In the genomic region with DNA sequence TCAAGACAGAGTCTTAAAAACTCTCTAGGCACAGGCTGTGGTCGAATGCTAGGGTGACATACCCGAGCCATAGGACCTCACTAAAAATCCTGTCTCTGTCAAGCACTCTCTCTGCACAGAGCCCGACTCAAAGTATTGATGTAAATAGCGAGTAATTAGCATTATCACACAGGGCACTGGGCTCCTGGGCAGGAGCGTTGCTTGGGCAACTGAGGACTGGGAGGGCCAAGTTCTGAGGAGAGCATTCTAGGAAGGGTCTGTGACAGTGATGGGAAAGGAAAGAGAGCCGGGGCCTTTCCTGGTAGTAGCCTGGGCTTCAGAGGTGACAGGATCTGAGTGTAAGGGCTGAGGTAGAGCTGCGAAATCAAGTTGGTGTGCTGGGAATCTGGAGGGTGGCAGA, we compare ENCODE assay signal across 13 mouse cellular contexts. TPM values are rescaled to one million over a fixed set of nuclear protein-coding genes. Genes with fewer than 3 reads are reported as not detected.
DNase-seq lines count a peak whose midpoint lies in the region; ATAC-seq and TF ChIP-seq lines count a peak whose summit lies in the region.
"Had no signal": no experiment of that assay in that cellular context is flagged by ENCODE, and none has a peak within 500 bp of the region (broad histone marks: within the 10 kb centered on the region; RNA-seq: fewer than 3 reads in every experiment).

No protein-coding gene starts in this region.

- peaks cover 48% of the 10 kb centered on the region for H3K4me1 ChIP-seq in lung, embryonic 16.5 days (replicated peaks; ENCODE audit: control insufficient read depth, insufficient read depth, low read length)
- H3K4me1 ChIP-seq in lung, postnatal 0 days (ENCODE audit: insufficient read depth, low read depth, low read length): peaks cover 18% of the 10 kb centered on the region
- H3K4me1 ChIP-seq in forebrain, postnatal 0 days (ENCODE audit: insufficient read depth): peaks cover 22% of the 10 kb centered on the region
- H3K4me1 ChIP-seq in midbrain, embryonic 11.5 days (ENCODE audit: control insufficient read depth, insufficient read depth, low read length): peaks cover 51% of the 10 kb centered on the region
- peaks cover 36% of the 10 kb centered on the region for H3K4me1 ChIP-seq in intestine, embryonic 15.5 days (replicated peaks)

- no peak for DNase-seq in lung, postnatal 0 days (ENCODE audit: low spot score)
- DNase-seq in forebrain, postnatal 0 days: no peak
- DNase-seq in midbrain, embryonic 11.5 days (ENCODE audit: low spot score, missing footprints): peak; percentile 90
- DNase-seq in urinary bladder, adult 2 months (ENCODE audit: low spot score): no peak
- no peak for DNase-seq in heart, postnatal 4 days
- DNase-seq: adrenal gland, postnatal 25 days; kidney, adult 18-20 months; liver, postnatal 0 days had no signal

- peaks cover 20% of the 10 kb centered on the region for H3K27me3 ChIP-seq in lung, embryonic 16.5 days (ENCODE audit: control insufficient read depth, insufficient read depth, low read depth, low read length)
- peaks cover 21% of the 10 kb centered on the region for H3K27me3 ChIP-seq in lung, postnatal 0 days (replicated peaks; ENCODE audit: insufficient read depth, low read length)
- H3K27me3 ChIP-seq in forebrain, postnatal 0 days (ENCODE audit: insufficient read depth, low read length): no peaks in the 10 kb centered on the region
- H3K27me3 ChIP-seq in midbrain, embryonic 11.5 days (ENCODE audit: control insufficient read depth, insufficient read depth, low read length): peaks cover 3% of the 10 kb centered on the region
- peaks cover 30% of the 10 kb centered on the region for H3K27me3 ChIP-seq in intestine, embryonic 15.5 days (replicated peaks)

- WGBS in lung, embryonic 16.5 days: 51% methylated on average over 7 of the region's 7 CpGs
- 58% methylated on average over 7 of the region's 7 CpGs for WGBS in lung, postnatal 0 days
- WGBS in forebrain, postnatal 0 days: 12% methylated on average over 7 of the region's 7 CpGs
- WGBS in midbrain, embryonic 11.5 days: 22% methylated on average over 7 of the region's 7 CpGs
- 63% methylated on average over 7 of the region's 7 CpGs for WGBS in intestine, embryonic 15.5 days

- no peaks in the 10 kb centered on the region for H3K9me3 ChIP-seq in lung, embryonic 16.5 days (ENCODE audit: control insufficient read depth, low read length)
- H3K9me3 ChIP-seq in lung, postnatal 0 days (ENCODE audit: low read length): no peaks in the 10 kb centered on the region
- H3K9me3 ChIP-seq in forebrain, postnatal 0 days (ENCODE audit: low read length): no peaks in the 10 kb centered on the region
- no peaks in the 10 kb centered on the region for H3K9me3 ChIP-seq in midbrain, embryonic 11.5 days (ENCODE audit: control insufficient read depth, low read length)
- H3K9me3 ChIP-seq in intestine, embryonic 15.5 days: no peaks in the 10 kb centered on the region

- H3K36me3 ChIP-seq in lung, embryonic 16.5 days (ENCODE audit: control insufficient read depth, insufficient read depth, low read length): no peaks in the 10 kb centered on the region
- H3K36me3 ChIP-seq in lung, postnatal 0 days (ENCODE audit: insufficient read depth, low read length): no peaks in the 10 kb centered on the region
- H3K36me3 ChIP-seq in forebrain, postnatal 0 days (ENCODE audit: insufficient read depth): peaks cover 4% of the 10 kb centered on the region
- no peaks in the 10 kb centered on the region; the same call in 1 of the 2 replicates for H3K36me3 ChIP-seq in midbrain, embryonic 11.5 days (ENCODE audit: control insufficient read depth, insufficient read depth, low read length)
- H3K36me3 ChIP-seq in intestine, embryonic 15.5 days: no peaks in the 10 kb centered on the region

- no peak overlapping the region for H3K4me3 ChIP-seq in lung, embryonic 16.5 days (ENCODE audit: low read length)
- H3K4me3 ChIP-seq in lung, postnatal 0 days (ENCODE audit: low read depth, low read length): no peak overlapping the region
- H3K4me3 ChIP-seq in forebrain, postnatal 0 days (ENCODE audit: low read depth, low read length): peak overlapping the region; percentile 79
- peak overlapping the region; percentile 9; the same call in 1 of the 2 replicates for H3K4me3 ChIP-seq in midbrain, embryonic 11.5 days (ENCODE audit: low read depth, low read length)
- no peak overlapping the region for H3K4me3 ChIP-seq in intestine, embryonic 15.5 days (replicated peaks)

- H3K27ac ChIP-seq in lung, embryonic 16.5 days (ENCODE audit: low read length): peak overlapping the region; percentile 20; the same call in 1 of the 2 replicates
- H3K27ac ChIP-seq in lung, postnatal 0 days (ENCODE audit: low read length): no peak overlapping the region
- peak overlapping the region; percentile 86 for H3K27ac ChIP-seq in forebrain, postnatal 0 days (ENCODE audit: low read depth, low read length)
- H3K27ac ChIP-seq in midbrain, embryonic 11.5 days (ENCODE audit: low read depth, low read length): peak overlapping the region; percentile 31
- H3K27ac ChIP-seq in intestine, embryonic 15.5 days: no peak overlapping the region

- no peak for TF ChIP-seq CTCF in lung, postnatal 0 days (IDR thresholded peaks at IDR 0.05)
- TF ChIP-seq CTCF in forebrain, postnatal 0 days (IDR thresholded peaks at IDR 0.05; ENCODE audit: low read depth): no peak

- ATAC-seq in lung, embryonic 16.5 days (ENCODE audit: low read depth): no peak
- no peak for ATAC-seq in lung, postnatal 0 days
- no peak for ATAC-seq in forebrain, postnatal 0 days
- no peak for ATAC-seq in midbrain, embryonic 11.5 days (ENCODE audit: low FRiP score)
- no peak for ATAC-seq in intestine, embryonic 15.5 days
- no peak for ATAC-seq in megakaryocyte, adult 5-6 weeks (ENCODE audit: poor library complexity, severe bottlenecking)
- ATAC-seq: liver, postnatal 0 days had no signal

- no peak overlapping the region for H3K9ac ChIP-seq in lung, embryonic 16.5 days (ENCODE audit: low read length)
- H3K9ac ChIP-seq in lung, postnatal 0 days (replicated peaks; ENCODE audit: low read depth): no peak overlapping the region
- H3K9ac ChIP-seq in forebrain, postnatal 0 days: peak overlapping the region; percentile 78
- H3K9ac ChIP-seq in midbrain, embryonic 11.5 days (ENCODE audit: low read length): peak overlapping the region; percentile 29
- H3K9ac ChIP-seq in intestine, embryonic 15.5 days: no peak overlapping the region
- H3K9ac ChIP-seq: liver, postnatal 0 days had no signal

- peak overlapping the region; percentile 99; the same call in 1 of the 2 replicates for H3K4me2 ChIP-seq in lung, embryonic 16.5 days (ENCODE audit: low read depth, low read length)
- no peak overlapping the region for H3K4me2 ChIP-seq in lung, postnatal 0 days (replicated peaks; ENCODE audit: low read depth, low read length)
- H3K4me2 ChIP-seq in forebrain, postnatal 0 days (ENCODE audit: low read depth): peak overlapping the region; percentile 95
- H3K4me2 ChIP-seq in midbrain, embryonic 11.5 days: peak overlapping the region; percentile 73
- no peak overlapping the region for H3K4me2 ChIP-seq in intestine, embryonic 15.5 days (replicated peaks)

- no peak for TF ChIP-seq EP300 in lung, postnatal 0 days (IDR thresholded peaks at IDR 0.05)

RNA-seq across cellular contexts. Expression of gene Dpf1, which starts 2.4 kb away (rescaled TPM):
- polyA plus RNA-seq in lung, embryonic 16.5 days (2015; fragmentation: Nextera tagmentation; extraction: Ambion mirVana): 8.1 and 8.7 TPM in 2 replicates
- 2.0 and 2.5 TPM in 2 replicates for polyA plus RNA-seq in lung, postnatal 0 days (2015; fragmentation: Nextera tagmentation; extraction: Ambion mirVana)
- total RNA-seq in forebrain, postnatal 0 days (2014; rRNA removed): 246 and 291 TPM in 2 replicates
- polyA plus RNA-seq in forebrain, postnatal 0 days (2015; fragmentation: Nextera tagmentation; extraction: Ambion mirVana): 243 and 248 TPM in 2 replicates
- polyA plus RNA-seq in midbrain, embryonic 11.5 days (2014; fragmentation: Nextera tagmentation; extraction: Ambion mirVana): 59.9 and 62.9 TPM in 2 replicates
- polyA plus RNA-seq in urinary bladder, adult 2 months (2012; rRNA removed): 1.3 and 2.8 TPM in 2 replicates
- 1 to 10 TPM; 1.2 to 1.8 TPM for total RNA-seq in heart, postnatal 4 days (2021)
- 6.7 and 6.8 TPM in 2 replicates for polyA plus RNA-seq in intestine, embryonic 15.5 days (2015; fragmentation: Nextera tagmentation; extraction: Ambion mirVana)
- total RNA-seq in megakaryocyte, adult 5-6 weeks (2015): not detected in 2 replicates
- not detected in 2 replicates for total RNA-seq in megakaryocyte, adult 5-6 weeks (2017)

RNA-seq across cellular contexts. Expression of gene Ppp1r14a, which starts 17.0 kb away (rescaled TPM):
- 157 and 162 TPM in 2 replicates for polyA plus RNA-seq in lung, embryonic 16.5 days (2015; fragmentation: Nextera tagmentation; extraction: Ambion mirVana)
- polyA plus RNA-seq in lung, postnatal 0 days (2015; fragmentation: Nextera tagmentation; extraction: Ambion mirVana): 222 and 246 TPM in 2 replicates
- 1.5 and 2.0 TPM in 2 replicates for total RNA-seq in forebrain, postnatal 0 days (2014; rRNA removed)
- 2.3 and 2.8 TPM in 2 replicates for polyA plus RNA-seq in forebrain, postnatal 0 days (2015; fragmentation: Nextera tagmentation; extraction: Ambion mirVana)
- polyA plus RNA-seq in midbrain, embryonic 11.5 days (2014; fragmentation: Nextera tagmentation; extraction: Ambion mirVana): 21.6 and 21.8 TPM in 2 replicates
- polyA plus RNA-seq in urinary bladder, adult 2 months (2012; rRNA removed): 303 and 338 TPM in 2 replicates
- 10 to 100 TPM; 22.8 to 24.7 TPM for total RNA-seq in heart, postnatal 4 days (2021)
- 44.3 and 50.7 TPM in 2 replicates for polyA plus RNA-seq in intestine, embryonic 15.5 days (2015; fragmentation: Nextera tagmentation; extraction: Ambion mirVana)
- total RNA-seq in megakaryocyte, adult 5-6 weeks (2015): not detected in 2 replicates
- total RNA-seq in megakaryocyte, adult 5-6 weeks (2017): not detected in 2 replicates

RNA-seq across cellular contexts. Expression of gene Spint2, which starts 24.4 kb away (rescaled TPM):
- 309 and 317 TPM in 2 replicates for polyA plus RNA-seq in lung, embryonic 16.5 days (2015; fragmentation: Nextera tagmentation; extraction: Ambion mirVana)
- polyA plus RNA-seq in lung, postnatal 0 days (2015; fragmentation: Nextera tagmentation; extraction: Ambion mirVana): 429 and 453 TPM in 2 replicates
- total RNA-seq in forebrain, postnatal 0 days (2014; rRNA removed): 32.3 and 36.7 TPM in 2 replicates
- 94.6 and 127 TPM in 2 replicates for polyA plus RNA-seq in forebrain, postnatal 0 days (2015; fragmentation: Nextera tagmentation; extraction: Ambion mirVana)
- 16.5 and 18.3 TPM in 2 replicates for polyA plus RNA-seq in midbrain, embryonic 11.5 days (2014; fragmentation: Nextera tagmentation; extraction: Ambion mirVana)
- 485 and 505 TPM in 2 replicates for polyA plus RNA-seq in urinary bladder, adult 2 months (2012; rRNA removed)
- total RNA-seq in heart, postnatal 4 days (2021): 10 to 100 TPM; 71.2 to 73.7 TPM
- 633 and 716 TPM in 2 replicates for polyA plus RNA-seq in intestine, embryonic 15.5 days (2015; fragmentation: Nextera tagmentation; extraction: Ambion mirVana)
- 6.1 and 7.3 TPM in 2 replicates for total RNA-seq in megakaryocyte, adult 5-6 weeks (2015)
- total RNA-seq in megakaryocyte, adult 5-6 weeks (2017): 2.6 and 5.3 TPM in 2 replicates

RNA-seq across cellular contexts. Expression of gene 2200002D01Rik, which starts 57.8 kb away (rescaled TPM):
- 21.9 and 32.5 TPM in 2 replicates for polyA plus RNA-seq in lung, embryonic 16.5 days (2015; fragmentation: Nextera tagmentation; extraction: Ambion mirVana)
- polyA plus RNA-seq in lung, postnatal 0 days (2015; fragmentation: Nextera tagmentation; extraction: Ambion mirVana): 123 and 134 TPM in 2 replicates
- total RNA-seq in forebrain, postnatal 0 days (2014; rRNA removed): 0.23 TPM in 1 of 2 replicates, not detected in the other
- polyA plus RNA-seq in forebrain, postnatal 0 days (2015; fragmentation: Nextera tagmentation; extraction: Ambion mirVana): 0.67 and 0.82 TPM in 2 replicates
- polyA plus RNA-seq in midbrain, embryonic 11.5 days (2014; fragmentation: Nextera tagmentation; extraction: Ambion mirVana): 2.4 and 2.7 TPM in 2 replicates
- polyA plus RNA-seq in urinary bladder, adult 2 months (2012; rRNA removed): 144 and 178 TPM in 2 replicates
- total RNA-seq in heart, postnatal 4 days (2021): 1 to 10 TPM; 4.4 to 8.1 TPM
- 178 and 182 TPM in 2 replicates for polyA plus RNA-seq in intestine, embryonic 15.5 days (2015; fragmentation: Nextera tagmentation; extraction: Ambion mirVana)
- not detected in 2 replicates for total RNA-seq in megakaryocyte, adult 5-6 weeks (2015)
- total RNA-seq in megakaryocyte, adult 5-6 weeks (2017): 0.37 and 2.4 TPM in 2 replicates
- total RNA-seq: layer of hippocampus, adult 18-20 months; left cerebral cortex, postnatal 25 days had no signal

Comparison
In these comparisons a context has a peak if more than half of its experiments do, and no peak if none do; other contexts are left out.
1. H3K27ac ChIP-seq: peak in lung, embryonic 16.5 days (single experiment), forebrain, postnatal 0 days (single experiment) and midbrain, embryonic 11.5 days (single experiment); none in lung, postnatal 0 days (single experiment) and intestine, embryonic 15.5 days (single experiment).
2. H3K4me2 ChIP-seq: peak in lung, embryonic 16.5 days (single experiment), forebrain, postnatal 0 days (single experiment) and midbrain, embryonic 11.5 days (single experiment); none in lung, postnatal 0 days (single experiment) and intestine, embryonic 15.5 days (single experiment).
3. H3K4me3 ChIP-seq: peak in forebrain, postnatal 0 days (single experiment) and midbrain, embryonic 11.5 days (single experiment); none in lung, embryonic 16.5 days (single experiment), lung, postnatal 0 days (single experiment) and intestine, embryonic 15.5 days (single experiment).
4. H3K9ac ChIP-seq: peak in forebrain, postnatal 0 days (single experiment) and midbrain, embryonic 11.5 days (single experiment); none in lung, embryonic 16.5 days (single experiment), lung, postnatal 0 days (single experiment) and intestine, embryonic 15.5 days (single experiment).